In the genomic region with DNA sequence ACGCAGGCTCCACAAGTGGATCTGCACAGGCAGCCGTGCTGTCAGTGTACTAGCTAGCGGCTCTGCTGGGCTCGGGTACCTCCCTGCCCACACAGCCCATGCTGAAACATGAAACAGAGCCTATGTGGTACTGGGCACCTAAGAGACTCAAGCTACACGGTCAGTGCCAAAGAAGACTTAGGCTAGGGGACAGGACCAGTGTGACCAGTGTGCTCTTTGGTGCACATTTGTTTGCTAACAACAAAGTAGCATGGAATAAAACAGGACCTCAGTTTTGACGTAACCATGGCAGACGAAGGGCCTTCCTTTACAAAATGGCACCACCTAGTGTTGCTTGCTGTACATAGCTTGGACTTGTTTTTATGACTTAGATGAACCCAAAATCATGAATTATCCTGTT, we compare ENCODE assay signal across 9 mouse cellular contexts. TPM values are rescaled to one million over a fixed set of nuclear protein-coding genes. Genes with fewer than 3 reads are reported as not detected.
A peak's percentile ranks its signal among the peaks of the same experiment; 100 is the strongest.
DNase-seq lines count a peak whose midpoint lies in the region; ATAC-seq and TF ChIP-seq lines count a peak whose summit lies in the region.
"Had no signal": no experiment of that assay in that cellular context is flagged by ENCODE, and none has a peak within 500 bp of the region (broad histone marks: within the 10 kb centered on the region; RNA-seq: fewer than 3 reads in every experiment).

No protein-coding gene starts in this region.

- no peaks in the 10 kb centered on the region for H3K9me3 ChIP-seq in liver, embryonic 14.5 days (ENCODE audit: control insufficient read depth, low read length)
- no peaks in the 10 kb centered on the region for H3K9me3 ChIP-seq in hindbrain, embryonic 16.5 days (ENCODE audit: control insufficient read depth, low read length)
- no peaks in the 10 kb centered on the region for H3K9me3 ChIP-seq in limb, embryonic 10.5 days (replicated peaks)
- no peaks in the 10 kb centered on the region for H3K9me3 ChIP-seq in neural tube, embryonic 15.5 days (replicated peaks)

- H3K4me1 ChIP-seq in liver, embryonic 14.5 days (replicated peaks; ENCODE audit: control insufficient read depth in 2 of 2, insufficient read depth in 2 of 2, low read length in 1 of 2) = peaks cover 4 to 10% of the 10 kb centered on the region in 2 experiments; a peak in 2 of 4 replicates
- H3K4me1 ChIP-seq in hindbrain, embryonic 16.5 days (ENCODE audit: control insufficient read depth, insufficient read depth, low read depth, low read length) = peaks cover 3% of the 10 kb centered on the region; the same call in 1 of the 2 replicates
- peaks cover 19% of the 10 kb centered on the region for H3K4me1 ChIP-seq in limb, embryonic 10.5 days
- 0 out of 2 replicates have a peak, but pooled peaks cover 3% of the 10 kb centered on the region for H3K4me1 ChIP-seq in neural tube, embryonic 15.5 days

- 42% methylated on average over 7 of the region's 7 CpGs for WGBS in liver, embryonic 14.5 days (ENCODE audit: insufficient replicate concordance)
- WGBS in hindbrain, embryonic 16.5 days = 47% methylated on average over 7 of the region's 7 CpGs
- WGBS in limb, embryonic 10.5 days = 51% methylated on average over 7 of the region's 7 CpGs
- WGBS in neural tube, embryonic 15.5 days = 50% methylated on average over 7 of the region's 7 CpGs

- no peak overlapping the region for H3K4me2 ChIP-seq in liver, embryonic 14.5 days (ENCODE audit: low read depth)
- peak overlapping the region; percentile 34; the same call in 1 of the 2 replicates for H3K4me2 ChIP-seq in hindbrain, embryonic 16.5 days (ENCODE audit: low read length)
- H3K4me2 ChIP-seq in neural tube, embryonic 15.5 days = 0 out of 2 replicates have a peak overlapping the region, but pooled peaks have one; percentile 20

- TF ChIP-seq CTCF in liver, embryonic 14.5 days (IDR thresholded peaks at IDR 0.05; ENCODE audit: low read depth) = peak; percentile 52; the same call in 1 of the 2 replicates

- H3K27ac ChIP-seq in liver, embryonic 14.5 days = no peak overlapping the region
- no peak overlapping the region for H3K27ac ChIP-seq in hindbrain, embryonic 16.5 days (ENCODE audit: low read depth, low read length)
- H3K27ac ChIP-seq in limb, embryonic 10.5 days = 0 out of 2 replicates have a peak overlapping the region, but pooled peaks have one; percentile 21
- H3K27ac ChIP-seq in neural tube, embryonic 15.5 days (replicated peaks) = no peak overlapping the region
- H3K27ac ChIP-seq: macrophage had no signal

- no peak for TF ChIP-seq EP300 in liver, embryonic 14.5 days (IDR thresholded peaks at IDR 0.05; ENCODE audit: low read depth)

- H3K27me3 ChIP-seq in liver, embryonic 14.5 days (ENCODE audit: control insufficient read depth, insufficient read depth, low read length) = no peaks in the 10 kb centered on the region
- H3K27me3 ChIP-seq in hindbrain, embryonic 16.5 days (replicated peaks; ENCODE audit: control insufficient read depth, insufficient read depth, low read length) = no peaks in the 10 kb centered on the region
- no peaks in the 10 kb centered on the region for H3K27me3 ChIP-seq in limb, embryonic 10.5 days (ENCODE audit: low read depth, poor library complexity, severe bottlenecking)
- H3K27me3 ChIP-seq in neural tube, embryonic 15.5 days (replicated peaks) = no peaks in the 10 kb centered on the region

- no peaks in the 10 kb centered on the region for H3K36me3 ChIP-seq in liver, embryonic 14.5 days (replicated peaks; ENCODE audit: control insufficient read depth, insufficient read depth, low read depth)
- H3K36me3 ChIP-seq in hindbrain, embryonic 16.5 days (ENCODE audit: control insufficient read depth, insufficient read depth, low read length) = no peaks in the 10 kb centered on the region
- no peaks in the 10 kb centered on the region for H3K36me3 ChIP-seq in limb, embryonic 10.5 days
- H3K36me3 ChIP-seq in neural tube, embryonic 15.5 days = no peaks in the 10 kb centered on the region

- H3K4me3 ChIP-seq in liver, embryonic 14.5 days (ENCODE audit: insufficient read depth in 1 of 2, low read depth in 2 of 2, low read length in 2 of 2) = no peak overlapping the region
- no peak overlapping the region for H3K4me3 ChIP-seq in hindbrain, embryonic 16.5 days (ENCODE audit: low read length)
- H3K4me3 ChIP-seq in limb, embryonic 10.5 days = no peak overlapping the region
- H3K4me3 ChIP-seq in neural tube, embryonic 15.5 days (replicated peaks) = no peak overlapping the region

- DNase-seq in liver, embryonic 14.5 days (ENCODE audit: low read depth in 3 of 3, low spot score in 3 of 3) = peak in 1 of 3 experiments; percentile 11
- DNase-seq in liver (no peak), R1 (ENCODE audit: low read depth, low spot score) (peak; percentile 76)
- peak; percentile 53 for DNase-seq in fibroblast of lung, adult 2 months (ENCODE audit: low read depth)
- no peak for DNase-seq in limb, embryonic 10.5 days (ENCODE audit: low spot score)
- no peak for DNase-seq in ovary, postnatal 36 days (ENCODE audit: low spot score)

- no peak for ATAC-seq in liver, embryonic 14.5 days (ENCODE audit: insufficient read depth)
- ATAC-seq in hindbrain, embryonic 16.5 days = peak; percentile 60
- ATAC-seq in neural tube, embryonic 15.5 days (ENCODE audit: low FRiP score) = peak; percentile 62

- no peak overlapping the region for H3K9ac ChIP-seq in liver, embryonic 14.5 days (replicated peaks)
- no peak overlapping the region; the same call in none of the 2 replicates for H3K9ac ChIP-seq in hindbrain, embryonic 16.5 days (ENCODE audit: low read depth, low read length)
- H3K9ac ChIP-seq in neural tube, embryonic 15.5 days (replicated peaks) = no peak overlapping the region

RNA-seq across cellular contexts. Expression of gene Ropn1l, which starts 6.4 kb away (rescaled TPM):
- polyA plus RNA-seq in liver, embryonic 14.5 days (2012; rRNA removed) = 0.86 and 1.0 TPM in 2 replicates
- polyA plus RNA-seq in liver, embryonic 14.5 days (2014; fragmentation: Nextera tagmentation; extraction: Ambion mirVana) = 1.9 and 2.7 TPM in 2 replicates
- polyA plus RNA-seq in hindbrain, embryonic 16.5 days (2015; fragmentation: Nextera tagmentation; extraction: Ambion mirVana) = 2.0 and 2.9 TPM in 2 replicates
- 2.7 and 4.7 TPM in 2 replicates for polyA plus RNA-seq in limb, embryonic 10.5 days (2016; fragmentation: Nextera tagmentation; extraction: Ambion mirVana)
- polyA plus RNA-seq in neural tube, embryonic 15.5 days (2015; fragmentation: Nextera tagmentation; extraction: Ambion mirVana) = 1.5 and 2.0 TPM in 2 replicates

Comparison
In these comparisons a context has a peak if more than half of its experiments do, and no peak if none do; other contexts are left out.
1. DNase-seq: peak in R1 (single experiment) and fibroblast of lung, adult 2 months (single experiment); none in liver (single experiment), limb, embryonic 10.5 days (single experiment) and ovary, postnatal 36 days (single experiment).